Mouse (Mus musculus) ovary, postnatal 36 days (tissue): Measurements from ENCODE around the gene Olfr9.
"Not testable (repeated sequence)": the region's sequence is repeated elsewhere in the genome, so short reads cannot be mapped to it uniquely, and the experiment has no call there.

ENCODE experiments used
- DNase-seq: peaks from one replicate; pipeline ENCODE4 v3.0.0; 2022; ENCODE audit warnings: low spot score, mixed read lengths

The Olfr9 gene

DNA sequence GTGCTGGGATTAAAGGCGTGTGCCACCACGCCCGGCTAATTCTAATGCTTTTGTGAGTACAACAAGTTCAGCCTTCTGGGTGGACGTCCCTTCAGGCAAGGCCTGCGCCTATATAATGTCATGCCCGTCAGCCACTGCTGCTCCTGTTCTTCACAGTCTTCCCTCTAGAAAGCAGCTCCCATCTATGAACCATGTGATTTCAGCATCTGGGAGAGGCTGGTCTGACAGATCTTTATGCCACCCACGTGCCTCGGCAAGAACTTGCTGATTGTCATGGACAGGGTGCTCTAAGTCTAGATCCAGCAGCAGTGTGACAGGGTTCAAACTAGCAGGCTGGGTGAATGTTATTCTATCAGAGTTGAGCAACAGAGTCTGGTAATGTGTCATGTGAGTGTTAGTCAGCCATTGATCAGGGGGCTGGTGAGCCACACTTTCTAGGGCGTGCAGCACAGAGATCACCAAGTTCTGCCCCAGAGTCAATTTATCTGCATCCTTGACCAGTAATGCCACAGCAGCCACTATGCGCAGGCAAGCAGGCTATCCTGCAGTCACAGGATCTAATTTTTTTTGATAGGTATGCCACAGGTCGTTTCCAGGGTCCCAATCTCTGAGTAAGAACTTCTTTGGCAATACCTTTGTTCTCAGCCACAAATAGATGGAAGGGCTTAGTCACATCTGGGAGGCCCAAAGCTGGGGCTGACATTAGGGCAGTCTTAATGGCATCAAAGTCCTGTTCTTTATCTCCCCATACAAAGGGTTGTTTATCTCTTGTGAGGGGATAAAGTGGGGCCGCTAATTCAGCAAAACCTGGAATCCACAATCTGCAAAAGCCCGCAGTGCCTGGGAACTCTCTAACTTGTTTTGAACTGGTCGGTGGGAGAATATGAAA lies 15.0 kb downstream of the Olfr9 start:
- no peak for DNase-seq

DNA sequence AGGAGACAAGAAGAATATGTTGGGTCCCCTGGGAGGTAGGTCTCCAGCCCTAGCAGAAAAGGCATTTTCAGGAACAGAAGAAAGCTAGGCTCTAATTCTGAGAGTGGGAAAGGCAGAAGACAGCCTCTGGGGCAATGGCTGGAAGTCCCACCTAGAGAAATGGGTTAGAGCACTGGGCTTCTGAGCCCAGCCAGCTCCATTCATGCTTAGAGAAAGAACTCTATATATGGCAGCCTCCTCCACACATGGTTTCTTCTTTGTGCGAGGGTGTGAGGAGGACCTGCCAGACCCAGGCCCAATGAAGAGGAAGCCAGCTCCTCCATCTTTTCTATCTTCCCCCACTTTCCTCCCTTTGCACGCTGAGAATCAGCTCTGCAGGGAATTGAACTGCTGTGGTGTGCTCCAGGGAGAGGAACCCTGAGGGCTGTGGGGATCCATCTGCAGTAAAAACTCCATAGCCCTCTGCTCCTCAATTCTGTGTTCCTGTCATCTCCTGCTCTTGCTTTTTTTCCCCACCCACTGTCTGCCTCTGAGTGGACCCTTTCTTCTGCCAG lies 21.1 kb downstream of the Olfr9 start, which contains the start of gene Olfr763:
TSS of gene Olfr763 (plus strand) at position 504 of the 554 bp plus-strand sequence.
- DNase-seq = no peak

DNA sequence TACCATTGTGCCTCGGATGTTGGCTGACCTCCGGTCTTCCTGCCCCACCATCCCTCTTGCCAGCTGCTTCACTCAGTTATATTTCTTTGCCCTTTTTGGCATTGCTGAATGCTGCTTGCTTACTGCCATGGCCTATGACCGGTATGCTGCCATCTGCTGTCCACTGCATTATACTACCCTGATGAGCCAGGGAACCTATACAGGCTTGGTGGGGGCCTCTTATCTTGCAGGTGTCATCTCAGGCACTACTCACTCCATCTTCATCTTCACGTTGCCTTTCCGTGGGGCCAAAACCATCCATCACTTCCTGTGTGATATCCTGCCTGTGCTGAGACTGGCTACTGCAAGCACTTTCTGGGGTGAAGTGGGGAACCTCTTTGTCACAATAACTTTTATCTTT lies 22.3 kb downstream of the Olfr9 start:
- DNase-seq = not testable (repeated sequence)

DNA sequence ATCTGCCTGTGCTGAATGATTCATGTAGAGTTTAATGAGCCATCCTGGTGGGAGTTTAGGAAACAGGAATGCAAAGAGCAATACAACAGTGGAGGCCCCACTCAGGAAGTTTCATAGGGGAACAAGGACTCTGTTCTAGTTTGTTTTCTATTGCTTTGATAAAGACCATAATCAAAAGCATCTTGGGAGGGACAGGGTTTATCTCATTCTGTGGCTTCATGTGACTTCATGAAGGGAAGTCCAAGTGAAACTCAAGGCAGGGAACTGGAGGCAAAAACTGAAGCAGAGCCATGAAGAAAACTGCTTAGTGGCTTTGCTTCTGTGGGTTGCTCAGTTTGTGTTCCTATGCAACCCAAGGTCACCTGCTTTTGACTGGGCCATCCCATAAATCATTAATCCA lies 25.2 kb downstream of the Olfr9 start:
- no peak for DNase-seq

DNA sequence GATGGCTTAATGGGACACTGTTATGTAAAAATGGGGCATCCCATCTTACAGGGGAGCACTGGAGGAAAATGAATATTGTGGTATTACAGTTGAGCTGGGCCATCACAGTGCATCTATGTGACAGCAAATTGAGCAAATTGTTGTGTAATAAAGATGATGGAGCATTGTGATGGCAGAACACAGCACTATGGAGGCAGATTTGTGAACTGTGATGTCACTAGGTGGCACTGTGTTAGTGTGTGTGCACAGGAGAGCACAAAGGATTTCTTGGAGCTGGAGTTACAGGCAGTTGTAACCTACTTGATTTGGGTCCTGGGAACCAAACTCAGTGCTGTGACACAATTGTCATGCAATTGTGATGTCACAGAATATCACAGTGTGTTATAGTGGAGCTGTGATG lies 34.1 kb downstream of the Olfr9 start:
- no peak for DNase-seq

DNA sequence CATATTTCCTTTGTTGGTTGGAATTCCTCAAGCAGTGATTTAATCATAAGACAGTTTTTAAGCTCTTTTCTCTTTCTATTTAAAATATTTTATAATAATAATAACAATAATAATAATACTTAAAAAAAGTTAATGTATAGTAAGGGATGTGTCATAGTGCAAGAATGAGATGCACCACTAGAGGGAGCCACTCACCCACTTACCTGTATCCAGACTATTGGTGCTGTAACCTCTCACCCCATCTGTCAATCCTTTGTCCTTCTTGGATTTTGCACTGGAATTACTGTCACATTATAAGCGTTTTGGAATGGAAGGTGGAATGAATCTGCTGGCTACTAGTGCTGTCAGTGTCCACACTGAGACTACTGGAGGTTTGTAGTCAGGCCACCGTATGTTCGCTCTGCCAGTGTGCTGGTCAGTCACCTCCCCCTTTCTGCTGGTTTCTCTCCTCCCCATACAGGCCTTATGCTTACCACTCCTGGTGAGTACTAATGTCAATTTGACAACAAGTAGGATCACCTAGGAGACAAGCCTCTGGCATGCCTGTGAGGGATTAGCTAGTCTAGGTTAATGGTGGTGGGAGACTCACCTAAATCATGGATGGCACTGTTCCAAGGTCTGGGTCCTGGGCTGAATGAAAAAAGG lies 36.9 kb downstream of the Olfr9 start:
- no peak for DNase-seq

DNA sequence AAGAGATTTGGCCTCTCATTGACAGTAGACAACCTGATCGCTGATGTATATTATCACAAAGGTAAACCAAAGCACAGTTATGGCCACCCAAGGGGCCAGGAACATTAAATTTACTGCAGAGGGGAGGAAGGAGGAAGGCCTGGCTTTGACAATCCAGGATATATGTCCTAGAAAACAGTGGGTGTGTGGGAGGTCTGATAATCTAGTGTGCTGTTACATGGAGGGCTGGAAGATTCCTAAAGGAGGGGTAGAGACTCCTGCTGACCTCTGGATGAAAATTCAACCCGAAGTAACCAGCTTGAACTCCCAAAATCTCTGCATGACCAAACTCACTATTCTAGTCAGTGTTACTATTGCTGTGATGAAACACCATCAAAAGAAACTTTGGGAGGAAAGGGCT lies 39.1 kb downstream of the Olfr9 start:
- DNase-seq = no peak

DNA sequence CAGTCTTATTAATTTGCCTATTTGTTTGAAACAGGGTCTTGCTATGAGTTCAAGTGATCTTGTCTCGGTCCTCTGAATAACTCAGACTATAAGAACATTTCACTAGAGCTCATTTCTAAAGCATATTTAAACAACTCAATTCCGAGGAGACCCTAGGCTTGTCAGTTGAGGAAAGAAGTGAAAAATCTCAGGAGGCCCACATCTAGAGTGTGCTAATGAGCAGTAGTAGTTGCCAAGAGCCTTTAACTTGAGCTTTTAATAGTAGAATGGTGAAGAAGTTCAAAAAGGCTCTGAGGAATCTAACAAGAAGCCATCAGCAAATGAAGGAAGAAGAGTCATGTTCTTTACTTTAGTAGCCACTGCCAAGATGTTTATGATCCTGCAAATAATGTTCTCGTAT lies 50.6 kb downstream of the Olfr9 start, which contains the start of gene Olfr764-ps1:
TSS of gene Olfr764-ps1 (minus strand) at position 101 of the 400 bp plus-strand sequence.
- no peak for DNase-seq
